Mouse (Mus musculus) ovary, postnatal 14 days (tissue): ENCODE measurements around the gene Tceal9.
"Not testable (repeated sequence)": the region's sequence is repeated elsewhere in the genome, so short reads cannot be mapped to it uniquely, and the experiment has no call there.

Source experiments
- DNase-seq: peaks from one replicate; pipeline ENCODE4 v3.0.0; 2022; ENCODE audit warnings: low spot score

The Tceal9 gene

GRCm38 (mm10) chrX:136270393-136271111 is 25.7 kb downstream of the Tceal9 start:
- not testable (repeated sequence) for DNase-seq

GRCm38 (mm10) chrX:136274542-136274941 is 29.7 kb downstream of the Tceal9 start:
- no peak for DNase-seq

GRCm38 (mm10) chrX:136275386-136275785 is 30.5 kb downstream of the Tceal9 start:
- DNase-seq, result no peak

- no peak for DNase-seq
Observed at GRCm38 (mm10) chrX:136277577-136277976, 32.7 kb downstream of the Tceal9 start.

- DNase-seq, result no peak
Observed at GRCm38 (mm10) chrX:136278401-136278800, 33.5 kb downstream of the Tceal9 start.

- DNase-seq, result no peak
Observed at GRCm38 (mm10) chrX:136279410-136279809, 34.5 kb downstream of the Tceal9 start.

- no peak for DNase-seq
Observed at GRCm38 (mm10) chrX:136290817-136291281, 46.0 kb downstream of the Tceal9 start.
